Mouse (Mus musculus) cerebellum, postnatal 25 days (tissue): ENCODE measurements around the gene Grb2.
A peak's percentile ranks its signal among the peaks of the same experiment; 100 is the strongest.

Experiments
- DNase-seq, 2 experiments: peaks; one replicate each; pipeline ENCODE4 v3.0.0; 2021; ENCODE audit warnings: mixed read lengths in 2 of 2

The Grb2 gene

DNA sequence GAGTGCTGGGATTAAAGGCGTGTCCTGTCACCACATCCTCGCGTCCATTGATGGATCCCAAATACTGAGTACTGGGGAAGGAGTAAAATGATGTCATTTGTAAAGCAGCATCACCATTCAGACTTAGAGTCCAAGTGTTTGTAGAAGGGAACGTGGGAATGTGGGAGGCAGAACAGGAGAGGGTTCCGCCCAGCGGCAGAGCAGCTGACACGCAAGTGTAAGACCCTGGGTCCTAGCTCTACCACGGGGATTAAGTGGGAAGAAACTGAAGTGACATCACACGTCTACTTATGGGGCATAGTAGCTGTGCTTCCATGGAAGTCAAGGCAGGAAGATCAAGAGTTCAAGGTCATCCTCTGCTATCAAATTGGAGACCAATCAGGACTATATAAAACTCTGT, 2.7 kb upstream of the Grb2 start:
- DNase-seq, result no peak

DNA sequence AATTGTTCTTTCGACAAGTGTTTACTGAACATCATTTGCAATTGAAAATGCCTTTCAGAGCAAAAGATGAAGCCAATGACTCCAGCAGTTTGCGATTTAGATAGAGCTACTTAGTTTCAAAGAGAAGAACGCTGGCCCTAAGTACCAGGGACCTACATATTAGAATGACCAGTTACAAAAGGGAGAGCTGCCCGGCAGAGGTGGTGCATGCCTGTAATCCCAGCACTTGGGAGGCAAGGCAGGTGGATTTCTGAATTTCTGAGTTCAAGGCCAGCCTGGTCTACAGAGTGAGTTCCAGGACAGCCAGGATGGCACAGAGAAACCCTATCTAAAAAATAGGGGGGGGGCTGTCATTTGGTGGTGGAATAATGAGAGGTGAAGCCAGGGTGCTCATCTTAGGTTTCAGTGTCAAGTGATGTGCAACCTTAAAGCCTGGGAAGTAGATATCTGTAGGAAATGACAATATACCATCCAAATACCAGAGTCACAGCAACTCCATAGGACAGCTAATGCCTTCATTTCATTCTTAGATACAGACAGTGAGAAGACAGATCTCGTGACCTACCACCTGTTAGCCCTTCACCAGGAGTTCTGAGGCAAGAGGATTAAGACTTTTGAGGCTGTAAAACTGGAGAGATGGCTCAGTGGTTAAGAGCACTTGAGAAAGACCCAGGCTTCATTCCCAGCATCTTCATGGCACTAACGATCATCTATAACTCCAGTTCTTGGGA, 1.6 kb upstream of the Grb2 start:
- DNase-seq, result no peak

DNA sequence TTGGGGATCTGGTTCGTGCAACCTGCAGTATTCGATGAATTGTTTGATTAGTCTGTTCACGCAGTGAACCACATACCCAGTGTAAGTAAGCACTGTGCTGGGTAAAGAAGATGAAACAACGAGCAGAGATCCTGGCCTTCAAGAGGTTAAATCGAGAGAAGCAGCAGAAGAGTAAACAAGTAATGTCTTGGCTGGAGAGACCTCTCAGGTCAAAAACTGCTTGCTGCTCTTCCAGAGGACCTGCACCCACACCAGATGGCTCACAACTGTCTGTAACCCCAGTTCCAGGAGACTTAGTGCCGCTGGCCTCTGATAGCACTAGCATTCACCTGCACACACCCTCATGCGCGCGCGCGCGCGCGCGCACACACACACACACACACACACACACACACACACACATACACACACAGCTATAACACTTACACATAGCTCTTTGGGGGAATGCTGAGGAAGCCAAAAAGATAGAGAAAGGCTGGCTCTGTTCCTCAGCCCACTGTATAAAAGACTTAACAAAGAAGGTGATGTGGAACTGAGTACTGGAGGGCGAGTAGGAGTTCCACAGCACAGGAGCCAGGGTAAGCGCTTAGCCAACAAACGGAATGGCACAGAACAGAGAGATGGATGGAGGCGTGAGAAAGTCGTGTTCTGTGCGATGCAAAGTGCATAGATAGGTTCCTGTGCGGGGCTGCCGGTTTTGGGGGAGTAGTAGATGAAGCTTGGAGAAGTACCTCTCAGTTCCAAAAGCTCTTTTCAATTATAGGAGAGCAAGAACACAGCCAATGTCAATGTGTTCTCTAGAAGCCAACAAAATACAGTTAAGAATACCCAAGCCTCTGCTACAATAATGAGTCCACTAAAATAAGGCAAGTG, 795 bp upstream of the Grb2 start:
- peak; percentile 78 to 79 for DNase-seq

DNA sequence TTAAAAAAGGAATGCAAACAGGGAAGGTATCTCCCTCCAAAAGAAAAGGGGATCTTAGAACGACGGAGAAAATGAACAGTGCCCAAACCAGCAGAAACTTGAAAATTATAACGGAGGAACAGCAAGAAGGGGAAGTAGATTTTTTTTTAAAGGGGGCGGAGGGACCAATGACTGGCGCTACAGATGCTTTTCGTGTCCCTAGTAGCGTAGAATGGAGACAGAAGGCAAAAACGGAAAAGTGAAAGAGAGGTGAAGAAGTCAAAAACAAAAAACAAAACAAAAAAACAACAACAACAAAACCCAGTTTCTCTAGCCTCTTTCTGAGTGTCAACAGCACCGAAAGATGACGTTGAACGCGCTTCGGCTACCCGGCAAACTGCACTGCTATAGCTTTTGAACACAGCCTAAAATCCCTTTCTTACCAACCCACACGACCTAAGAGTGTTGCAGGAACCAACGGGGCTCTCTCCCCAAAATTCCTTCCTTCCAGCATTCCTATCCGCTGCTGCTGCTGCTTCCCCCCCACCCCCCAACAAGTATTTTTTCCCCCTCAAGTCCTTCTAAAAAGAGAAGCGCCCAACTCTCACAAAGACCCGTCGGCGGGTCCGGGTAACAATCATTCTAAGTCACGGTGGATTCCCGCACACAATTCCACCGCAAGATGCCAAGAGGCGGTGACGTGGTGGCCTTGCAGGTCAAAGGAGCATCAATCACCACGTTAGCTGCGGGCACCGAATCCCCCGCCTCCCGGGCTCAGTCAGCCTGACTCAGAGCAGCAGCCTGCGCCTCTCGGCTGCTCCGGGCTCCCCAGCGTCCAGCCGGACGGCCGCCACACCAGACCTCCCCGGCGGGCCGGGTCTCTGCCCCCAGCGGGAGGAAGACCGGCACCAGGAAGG, 836 bp downstream of the Grb2 start:
- peak in 1 of 2 experiments; percentile 70 for DNase-seq

DNA sequence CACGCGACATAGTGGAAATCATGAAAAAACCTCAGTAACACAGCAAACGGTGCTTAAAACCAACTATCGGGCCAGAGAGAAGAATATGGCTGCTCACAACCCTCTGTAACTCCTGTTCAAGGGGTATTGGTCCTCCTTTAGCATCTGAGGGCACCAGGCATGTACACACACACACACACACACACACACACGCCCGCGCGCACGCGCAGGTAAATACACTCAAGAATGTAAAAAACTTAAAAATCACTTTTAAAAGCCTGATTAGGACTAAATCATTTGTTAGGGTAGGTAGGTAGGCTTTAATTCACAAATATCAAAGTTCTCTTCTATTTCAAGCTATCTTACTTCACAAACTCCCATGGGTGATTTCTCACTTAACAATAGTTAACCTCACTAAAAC, 1.8 kb downstream of the Grb2 start:
- DNase-seq, result no peak

DNA sequence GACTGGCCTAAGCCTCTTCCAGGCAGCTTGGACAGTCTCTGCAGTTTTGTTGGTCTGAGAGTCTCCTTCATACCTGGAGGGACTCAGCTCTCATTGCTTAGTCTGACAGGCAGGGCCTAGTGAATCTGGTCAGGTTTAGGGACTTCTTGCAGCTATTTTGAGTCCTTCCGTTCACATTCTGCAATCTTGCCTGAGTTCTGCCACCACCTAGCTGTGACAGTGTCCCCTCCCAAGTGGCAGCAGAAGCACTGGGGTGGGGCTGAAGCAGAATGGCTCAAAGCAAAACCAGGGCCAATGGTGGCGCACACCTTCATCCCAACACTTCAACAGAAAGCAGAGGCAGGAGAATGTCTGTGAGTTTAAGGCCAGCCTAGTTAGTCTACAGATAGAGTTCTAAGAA, 2.8 kb downstream of the Grb2 start:
- no peak for DNase-seq

DNA sequence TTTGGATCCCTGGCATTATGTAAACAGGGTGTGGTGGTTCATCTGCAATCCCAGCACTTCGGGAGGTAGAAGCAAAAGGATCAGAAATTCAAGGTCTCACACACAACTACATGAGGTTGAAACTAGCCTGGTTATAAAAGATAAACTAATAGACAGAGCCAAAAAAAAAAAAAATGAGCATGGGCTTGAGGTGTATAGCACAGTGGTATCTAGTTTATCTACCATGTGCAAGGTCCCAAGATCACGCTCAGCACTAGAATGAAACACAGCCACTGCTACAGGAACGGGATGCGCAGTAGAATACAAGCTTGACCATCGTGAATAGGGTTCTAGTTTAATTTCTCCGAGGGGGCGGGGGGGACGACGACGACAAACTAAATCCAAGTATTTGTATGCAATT, 3.7 kb downstream of the Grb2 start:
- no peak for DNase-seq

DNA sequence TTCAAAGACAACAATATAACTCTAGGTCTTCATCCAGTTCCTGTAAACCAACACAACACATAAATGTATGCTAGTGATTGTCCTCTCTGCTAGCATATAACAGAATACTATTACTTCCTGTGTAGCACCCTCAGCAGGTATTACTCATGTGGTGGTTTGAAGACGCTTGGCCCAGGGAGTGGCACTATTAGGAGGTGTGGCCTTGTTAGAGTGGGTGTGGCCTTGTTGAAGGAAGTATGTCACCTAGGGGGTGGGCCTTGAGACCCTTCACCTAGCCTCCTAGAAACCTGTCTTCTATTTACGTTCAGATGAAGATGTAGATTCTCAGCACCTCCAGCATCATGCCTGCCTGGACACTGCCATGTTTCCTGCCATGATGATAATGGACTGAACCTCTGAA, 4.9 kb downstream of the Grb2 start:
- no peak for DNase-seq

DNA sequence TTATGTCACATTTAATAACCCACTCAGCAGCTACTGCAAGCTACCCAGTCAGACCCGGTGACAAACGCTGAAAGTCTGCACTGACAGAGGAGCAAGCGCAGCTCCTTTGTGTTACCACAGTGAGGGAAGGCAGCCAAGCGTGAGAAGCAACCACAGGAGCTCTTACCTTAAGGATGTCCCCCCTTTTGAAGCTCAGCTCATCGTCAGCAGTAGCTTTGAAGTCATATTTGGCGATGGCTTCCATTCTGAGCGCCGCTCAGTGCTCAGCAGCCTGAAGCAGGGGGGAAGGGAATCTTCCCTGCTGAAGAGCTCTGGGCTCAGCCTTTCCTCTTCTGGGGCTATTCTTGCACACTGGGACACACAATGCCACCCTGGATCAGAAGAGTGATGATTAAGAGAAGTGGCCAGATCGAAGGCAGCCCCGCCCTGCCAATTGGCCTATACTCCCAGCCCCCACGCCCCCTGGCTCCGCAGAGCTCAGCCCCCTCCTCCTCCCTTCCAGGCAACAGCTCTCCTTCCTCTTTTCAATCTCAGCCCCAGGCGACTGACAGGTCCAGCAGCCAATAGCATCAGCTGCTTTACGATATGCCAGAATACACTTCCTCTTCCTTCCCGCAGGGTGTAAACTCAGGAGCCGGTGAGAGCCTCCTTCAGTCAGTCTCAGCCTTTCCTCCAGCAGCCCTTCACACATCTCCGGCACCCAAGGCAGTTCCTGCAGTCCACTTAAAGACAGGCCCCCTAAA, 9.2 kb downstream of the Grb2 start:
- peak; percentile 93 for DNase-seq

DNA sequence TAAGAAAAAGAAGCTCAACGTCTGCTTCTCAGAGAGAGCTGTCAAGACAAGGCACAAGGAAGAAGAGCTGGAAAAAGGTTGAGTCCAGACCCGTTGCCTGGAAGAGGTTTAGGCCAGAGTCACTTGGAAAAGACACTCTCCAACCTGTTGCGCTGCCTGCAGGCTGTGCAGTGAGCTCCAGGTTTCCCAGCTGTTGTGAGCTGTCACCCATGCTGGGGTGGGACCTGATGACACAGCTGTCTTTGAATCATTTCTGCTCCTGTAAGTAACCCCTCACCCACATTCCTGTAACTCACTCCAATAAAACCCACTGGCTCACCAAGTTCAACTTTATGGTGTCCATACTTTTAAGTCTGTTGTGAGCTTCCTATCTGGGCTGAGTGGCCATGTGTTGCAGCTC, 10.7 kb downstream of the Grb2 start:
- DNase-seq, result no peak

DNA sequence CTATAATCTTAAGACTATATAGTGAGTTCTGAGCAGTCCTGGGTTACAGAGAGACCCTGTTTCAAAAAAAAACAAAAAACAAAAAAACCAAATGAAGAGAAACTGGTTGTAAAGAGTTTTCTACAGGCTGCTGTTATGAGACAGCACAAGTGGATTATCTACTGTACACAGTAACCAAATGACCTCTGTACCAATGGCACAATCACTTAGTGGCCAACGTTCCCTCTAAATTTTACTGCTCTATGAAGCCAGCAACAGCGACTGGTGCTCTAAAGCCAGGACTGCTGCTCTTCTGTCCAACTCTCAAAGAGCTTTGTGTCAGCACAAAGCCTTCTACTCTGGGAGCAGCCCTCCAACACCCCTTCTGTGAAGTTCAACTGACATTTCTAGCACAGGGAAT, 11.3 kb downstream of the Grb2 start:
- DNase-seq, result no peak

DNA sequence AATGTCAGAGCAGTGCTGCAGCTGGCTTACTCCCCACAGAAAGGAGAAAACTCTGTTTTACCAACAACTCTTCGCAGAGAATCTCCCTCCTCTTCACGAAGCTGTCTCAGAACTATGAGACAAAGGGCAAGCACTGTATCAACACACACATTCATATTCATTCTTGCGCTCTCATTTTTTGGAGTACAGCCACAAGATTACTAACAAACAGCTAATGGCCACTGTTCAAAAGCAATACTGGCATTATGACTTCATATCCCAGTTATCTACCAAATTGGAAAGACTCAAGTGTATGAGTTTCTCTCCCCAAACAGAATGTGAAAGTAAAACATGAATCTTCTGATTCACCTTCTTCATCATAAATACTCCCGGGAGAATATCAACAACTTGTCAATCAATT, 11.9 kb downstream of the Grb2 start:
- no peak for DNase-seq

DNA sequence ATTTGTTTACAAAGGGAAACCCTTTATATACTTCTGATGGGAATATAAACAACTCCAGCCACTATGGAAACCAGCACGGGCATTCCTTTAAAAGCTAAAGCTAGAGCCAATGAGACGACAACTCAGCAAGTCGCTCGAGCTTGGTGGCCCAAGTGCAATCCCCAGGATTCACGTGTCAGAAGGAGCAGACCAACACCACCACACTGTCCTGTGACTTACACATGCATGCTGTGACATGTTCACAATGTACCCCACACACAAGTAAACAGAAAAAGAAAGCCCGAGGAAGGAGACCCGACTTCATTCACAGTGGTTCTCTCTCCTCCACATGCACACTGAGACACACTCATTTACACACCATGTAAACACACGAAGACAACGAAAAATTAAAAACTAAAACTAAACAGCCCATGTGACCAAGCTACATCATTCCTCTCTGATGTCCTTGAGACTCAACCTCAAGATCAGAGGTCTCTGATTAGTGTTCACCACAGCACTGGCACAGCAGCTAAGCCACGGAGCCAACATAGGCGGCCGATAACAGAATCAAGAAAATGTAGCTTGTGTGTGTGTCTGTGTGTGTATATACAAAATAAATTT, 14.3 kb downstream of the Grb2 start:
- DNase-seq, result no peak

DNA sequence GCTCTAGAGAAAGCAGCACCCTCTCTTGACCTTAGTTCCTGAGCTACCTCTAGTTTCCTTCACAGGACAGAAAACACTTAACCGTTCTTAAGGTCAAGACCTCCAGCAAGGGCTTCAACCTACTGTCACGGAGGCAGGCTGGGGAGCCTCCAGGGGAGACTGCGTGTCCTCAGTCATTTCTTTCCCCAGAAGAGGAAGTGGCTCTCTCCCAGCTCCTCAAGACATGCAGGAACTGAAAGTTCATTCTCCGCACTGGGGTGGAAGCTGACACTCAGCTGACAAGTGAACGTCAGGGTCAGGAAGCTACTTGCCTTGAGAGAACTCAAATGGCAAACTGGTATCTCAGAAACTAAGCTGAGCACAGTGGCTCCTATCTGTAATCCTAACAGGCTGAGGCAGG, 15.6 kb downstream of the Grb2 start:
- DNase-seq, result no peak

DNA sequence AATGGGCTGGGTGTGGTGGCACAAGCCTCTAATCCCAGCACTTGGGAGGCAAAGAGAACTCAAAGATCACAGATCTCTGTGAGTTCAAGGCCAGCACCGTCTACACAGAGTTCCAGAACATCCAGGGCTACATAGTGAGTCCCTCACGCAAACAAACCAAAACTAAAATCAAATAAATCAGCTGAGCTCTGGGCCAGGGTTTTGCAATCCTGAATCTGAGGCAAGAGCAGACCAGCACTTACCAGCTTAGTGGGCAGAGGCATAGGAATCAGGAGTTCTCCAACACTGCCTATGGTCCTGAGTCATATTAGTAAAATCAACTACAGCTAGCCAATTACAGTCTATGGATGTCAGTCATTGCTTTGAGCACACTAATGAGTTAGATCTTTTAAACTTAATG, 16.4 kb downstream of the Grb2 start:
- DNase-seq, result no peak

DNA sequence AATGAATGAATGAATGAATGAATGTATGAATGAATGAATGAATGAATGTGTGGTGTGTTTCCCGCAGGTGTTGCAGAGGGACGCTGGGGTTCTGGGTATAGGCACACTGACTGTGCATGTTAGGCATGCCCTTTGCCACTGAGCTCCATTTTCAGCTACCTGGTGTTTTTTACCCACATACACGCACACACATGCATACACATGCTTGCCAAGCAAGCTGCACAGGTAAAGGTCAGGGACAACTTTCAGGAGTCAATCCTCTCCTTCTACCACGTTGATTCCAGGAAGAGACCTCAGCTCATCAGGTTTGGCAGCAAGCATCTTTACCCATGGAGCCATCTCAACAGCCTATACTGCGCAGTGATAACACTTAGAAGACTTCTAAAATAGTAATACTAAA, 16.9 kb downstream of the Grb2 start:
- no peak for DNase-seq

DNA sequence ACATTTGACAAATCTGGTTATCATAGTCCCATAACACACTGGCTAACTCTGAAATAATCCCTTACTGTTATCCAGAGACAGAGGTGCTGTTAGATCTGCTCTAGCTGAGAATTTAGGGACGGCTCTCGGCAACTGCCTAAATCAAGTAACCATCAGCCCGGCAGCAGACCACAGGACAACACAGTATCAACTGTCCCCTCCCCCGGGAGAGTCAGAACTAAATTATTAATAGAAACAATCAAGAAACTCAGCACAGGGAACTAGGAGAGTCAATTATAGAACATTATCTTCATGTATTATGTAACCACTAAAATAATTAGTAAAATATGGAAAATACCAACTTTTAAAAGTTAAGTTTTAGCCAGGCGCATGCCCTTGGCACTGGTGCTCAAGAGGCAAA, 17.4 kb downstream of the Grb2 start:
- DNase-seq, result no peak

DNA sequence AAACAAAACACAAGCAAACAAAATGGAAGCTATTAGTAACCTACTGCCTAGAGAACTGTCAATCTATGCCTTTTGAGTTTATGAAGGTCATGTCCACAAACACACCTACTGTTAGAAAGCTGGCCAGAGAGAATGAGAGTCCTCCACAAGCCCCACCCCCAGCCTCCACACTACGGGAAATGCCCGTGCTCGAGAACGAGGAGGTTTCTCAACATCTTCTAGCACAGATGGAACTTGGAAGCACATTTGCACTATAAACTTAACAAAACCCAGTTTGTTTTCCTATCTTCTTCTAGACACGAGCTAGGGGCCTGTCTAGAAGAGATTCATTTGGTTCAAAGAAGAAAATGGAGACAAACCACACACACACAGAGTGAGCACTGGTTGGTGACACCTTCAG, 18.0 kb downstream of the Grb2 start:
- no peak for DNase-seq

DNA sequence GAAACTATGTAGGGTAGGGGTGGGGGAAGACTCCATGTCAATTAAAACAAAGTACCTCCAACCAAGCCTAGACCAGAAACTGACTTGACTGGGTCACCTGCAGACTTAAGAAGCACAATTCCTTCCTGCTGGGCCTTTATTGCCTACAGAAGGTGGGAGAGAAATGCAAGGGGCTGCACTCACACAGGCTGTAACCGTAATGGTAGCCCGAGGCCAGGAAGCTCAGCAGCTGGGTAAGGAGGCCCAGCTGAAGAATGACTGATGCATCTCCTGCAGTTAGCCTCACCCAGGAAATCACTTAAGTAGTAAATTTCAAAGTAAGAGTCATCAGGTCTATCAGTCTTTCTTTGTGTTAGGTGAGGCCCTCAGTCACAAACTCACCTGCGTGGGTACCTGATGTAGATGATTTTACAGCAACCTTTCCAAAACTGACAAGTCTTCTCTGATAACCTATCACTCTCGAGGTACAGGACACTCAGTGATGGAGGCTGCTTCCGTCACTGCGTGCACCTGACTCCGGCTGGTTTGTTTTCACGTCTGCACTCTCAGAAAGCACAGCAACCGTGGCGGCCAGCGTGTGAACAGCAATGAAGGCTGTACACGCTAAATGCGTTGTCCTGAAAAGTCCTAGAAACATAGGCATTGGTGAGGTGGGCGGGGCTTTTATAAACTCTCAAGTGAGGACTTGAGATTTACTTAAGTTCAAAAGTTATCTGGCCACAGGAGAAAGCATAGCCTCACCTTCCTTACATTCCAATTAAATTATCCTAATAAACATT, 19.1 kb downstream of the Grb2 start:
- DNase-seq, result no peak

DNA sequence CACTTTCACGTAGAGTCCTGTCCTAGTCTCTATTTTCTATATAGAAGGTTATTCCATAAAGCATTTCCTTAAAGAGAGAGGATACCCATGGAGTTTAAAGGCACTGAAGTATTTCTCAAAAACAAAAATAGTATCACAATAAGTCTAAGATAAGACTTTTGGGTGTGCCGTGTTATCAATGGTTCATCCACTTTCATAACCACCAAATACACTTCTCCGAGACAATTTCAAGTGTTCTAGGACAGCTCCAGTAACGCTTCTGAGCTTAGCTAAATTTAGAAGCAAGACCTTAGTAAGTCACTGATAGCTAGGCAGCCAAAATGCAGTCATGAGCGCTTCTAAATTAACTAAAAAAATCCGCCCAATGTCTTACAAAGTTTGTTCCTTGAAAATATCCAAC, 22.0 kb downstream of the Grb2 start:
- no peak for DNase-seq

DNA sequence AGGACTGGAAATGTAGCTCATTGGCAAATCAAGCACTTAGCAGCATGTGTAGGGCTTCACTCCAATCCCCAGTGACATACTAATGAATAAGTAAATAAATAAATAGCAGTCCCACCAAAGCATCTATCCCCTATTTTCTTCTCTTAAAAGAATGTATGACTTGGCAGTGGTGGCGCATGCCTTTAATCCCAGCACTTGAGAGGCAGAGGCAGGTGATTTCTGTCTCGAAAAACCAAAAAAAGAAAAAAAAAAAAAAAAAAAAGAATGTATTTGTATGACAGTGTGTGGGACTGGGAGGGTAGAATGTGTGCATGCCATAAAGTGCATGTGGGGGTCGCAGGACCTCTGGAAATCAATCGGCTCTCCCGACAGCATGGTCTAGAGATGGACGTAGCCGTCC, 22.4 kb downstream of the Grb2 start:
- DNase-seq, result no peak
